Mouse (Mus musculus): Measurements from ENCODE around the gene Selplg. TPM values are rescaled to one million over a fixed set of nuclear protein-coding genes. Genes with fewer than 3 reads are reported as not detected.
"Not testable (repeated sequence)": the region's sequence is repeated elsewhere in the genome, so short reads cannot be mapped to it uniquely, and the experiment has no call there.

The Selplg gene
- polyA plus RNA-seq, 1 experiment from 2014 or later: 2.2 TPM

DNA sequence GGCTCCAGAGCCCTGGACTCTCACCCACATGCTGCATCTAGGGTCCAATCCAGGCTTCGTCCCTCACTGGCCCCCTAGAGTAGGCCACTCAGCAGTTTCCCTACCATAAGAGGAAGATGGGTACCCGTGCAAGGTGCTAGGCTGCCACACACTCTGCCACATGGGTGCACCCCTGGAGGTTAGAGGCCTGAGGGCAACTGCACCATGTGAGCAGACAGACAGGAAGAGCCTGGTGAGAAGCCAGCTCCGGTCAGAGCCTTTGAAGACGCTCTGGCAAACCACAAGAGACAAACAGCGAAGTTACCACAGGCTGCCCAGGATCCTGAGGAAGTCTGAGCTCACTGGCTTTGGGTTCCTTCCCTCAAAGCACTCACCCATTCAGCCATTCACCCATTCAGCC, 45.5 kb downstream of the Selplg start:
- Histone ChIP-seq H3K4me2 (no peak overlapping the region), H3K4me3 (no peak overlapping the region), H3K36me3 (no peaks in the 10 kb centered on the region), H3K27me3 (no peaks in the 10 kb centered on the region; the same call in 1 of the 2 replicates), H3K9ac (0 out of 2 replicates have a peak overlapping the region, but pooled peaks have one; percentile 2), H3K9me3 (no peaks in the 10 kb centered on the region), H3K4me1 (peaks cover 61% of the 10 kb centered on the region), H3K27ac (no peak overlapping the region)
- 78% methylated on average over 5 of the region's 5 CpGs for WGBS
- ATAC-seq (ENCODE audit: insufficient number of reproducible peaks, insufficient read depth, low FRiP score, low TSS enrichment, low read depth): no peak

- WGBS: 27% methylated on average over 3 of the region's 3 CpGs
- peak overlapping the region; percentile 52; the same call in 1 of the 2 replicates for H3K9ac ChIP-seq
- peak overlapping the region; percentile 41 for H3K4me2 ChIP-seq
- not testable (repeated sequence) for H3K9me3 ChIP-seq; H3K4me3 ChIP-seq; H3K27me3 ChIP-seq; ATAC-seq (ENCODE audit: insufficient number of reproducible peaks, insufficient read depth, low FRiP score, low TSS enrichment, low read depth); H3K36me3 ChIP-seq
- H3K27ac ChIP-seq: peak overlapping the region; percentile 92
- H3K4me1 ChIP-seq: peaks cover 57% of the 10 kb centered on the region
Observed at GRCm38 (mm10) chr5:113784104-113784503, 48.3 kb downstream of the Selplg start.

DNA sequence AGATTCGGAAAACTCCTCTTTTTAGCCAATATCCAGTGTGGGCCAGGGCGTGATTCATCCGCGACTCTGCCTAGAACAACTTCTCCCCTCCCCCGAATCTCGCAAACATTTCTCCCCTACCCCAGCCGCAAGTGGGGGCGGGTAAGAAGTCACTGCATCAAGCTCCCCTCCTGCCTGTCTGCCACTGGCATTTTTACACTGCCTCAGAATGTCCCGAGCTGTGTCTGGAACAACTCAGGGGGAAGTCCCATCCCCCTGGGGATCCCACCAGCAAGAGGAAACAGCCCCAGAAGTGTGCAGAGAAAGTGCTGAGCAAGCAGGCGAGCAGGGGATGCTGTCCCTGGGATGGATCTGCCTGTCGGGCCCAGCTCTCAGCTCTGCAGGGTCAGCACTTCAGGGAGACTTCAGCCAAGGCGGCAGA, 48.9 kb downstream of the Selplg start:
- Histone ChIP-seq H3K36me3 (no peaks in the 10 kb centered on the region), H3K27me3 (no peaks in the 10 kb centered on the region; the same call in 1 of the 2 replicates), H3K4me2 (peak overlapping the region; percentile 41), H3K9me3 (no peaks in the 10 kb centered on the region), H3K4me3 (no peak overlapping the region), H3K4me1 (peaks cover 55% of the 10 kb centered on the region), H3K9ac (peak overlapping the region; percentile 52), H3K27ac (peak overlapping the region; percentile 92)
- ATAC-seq (ENCODE audit: insufficient number of reproducible peaks, insufficient read depth, low FRiP score, low TSS enrichment, low read depth): no peak
- WGBS: 4% methylated on average over 12 of the region's 12 CpGs

GRCm38 (mm10) chr5:113782624-113783023, 49.8 kb downstream of the Selplg start:
- no peak for ATAC-seq (ENCODE audit: insufficient number of reproducible peaks, insufficient read depth, low FRiP score, low TSS enrichment, low read depth)
- peak overlapping the region; percentile 92 for H3K27ac ChIP-seq
- 84% methylated on average over 7 of the region's 7 CpGs for WGBS
- H3K9ac ChIP-seq: 0 out of 2 replicates have a peak overlapping the region, but pooled peaks have one; percentile 52
- H3K27me3 ChIP-seq: no peaks in the 10 kb centered on the region; the same call in 1 of the 2 replicates
- peaks cover 7% of the 10 kb centered on the region for H3K36me3 ChIP-seq
- no peak overlapping the region for H3K4me3 ChIP-seq
- H3K9me3 ChIP-seq: no peaks in the 10 kb centered on the region
- H3K4me2 ChIP-seq: no peak overlapping the region
- peaks cover 53% of the 10 kb centered on the region for H3K4me1 ChIP-seq

DNA sequence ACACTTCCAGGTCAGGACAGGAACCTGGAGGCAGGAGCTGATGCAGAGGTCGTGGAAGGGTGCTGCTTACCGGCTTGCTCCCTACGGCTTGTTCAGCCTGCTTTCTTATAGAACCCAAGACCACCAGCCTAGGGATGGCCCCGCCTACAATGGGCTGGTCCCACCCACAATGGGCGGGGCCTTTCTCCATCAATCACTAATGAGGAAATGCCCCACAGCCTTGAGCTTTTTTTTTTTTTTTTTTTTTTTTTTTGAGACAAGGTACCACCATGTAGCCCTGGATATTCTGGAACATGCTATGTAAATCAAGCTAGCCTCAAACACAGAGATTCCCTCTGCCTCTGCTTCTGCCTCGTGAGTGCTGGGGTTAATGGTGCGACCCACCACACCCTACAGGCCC, 50.6 kb downstream of the Selplg start:
- Histone ChIP-seq H3K9me3 (no peaks in the 10 kb centered on the region), H3K9ac (no peak overlapping the region), H3K27me3 (no peaks in the 10 kb centered on the region; the same call in 1 of the 2 replicates), H3K36me3 (peaks cover 14% of the 10 kb centered on the region), H3K4me3 (no peak overlapping the region), H3K27ac (no peak overlapping the region), H3K4me2 (no peak overlapping the region), H3K4me1 (peaks cover 48% of the 10 kb centered on the region)
- no peak for ATAC-seq (ENCODE audit: insufficient number of reproducible peaks, insufficient read depth, low FRiP score, low TSS enrichment, low read depth)
- 83% methylated on average over 7 of the region's 7 CpGs for WGBS

DNA sequence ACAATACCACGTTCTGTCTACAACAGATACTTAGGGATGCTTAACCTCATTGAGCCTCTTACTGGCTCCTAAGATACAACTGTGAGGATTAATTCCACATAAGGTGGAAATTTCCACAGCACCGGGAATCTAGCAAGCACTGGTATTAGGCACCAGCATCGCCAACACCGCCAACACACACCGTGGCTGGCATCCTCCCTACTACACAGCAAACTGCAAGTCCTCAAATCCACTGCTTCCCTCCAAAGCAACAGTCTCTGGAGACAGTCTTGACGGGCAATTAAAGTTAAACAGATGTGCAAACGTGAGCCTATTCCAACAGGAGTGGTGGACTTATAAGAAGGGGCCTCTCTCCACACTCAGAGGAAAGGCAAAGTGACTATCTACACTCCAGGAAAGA, 51.2 kb downstream of the Selplg start:
- H3K4me2 ChIP-seq: no peak overlapping the region
- peak overlapping the region; percentile 28; the same call in 1 of the 2 replicates for H3K27ac ChIP-seq
- no peaks in the 10 kb centered on the region; the same call in 1 of the 2 replicates for H3K27me3 ChIP-seq
- no peak for ATAC-seq (ENCODE audit: insufficient number of reproducible peaks, insufficient read depth, low FRiP score, low TSS enrichment, low read depth)
- H3K36me3 ChIP-seq: peaks cover 21% of the 10 kb centered on the region
- 60% methylated on average over 7 of the region's 7 CpGs for WGBS
- H3K9me3 ChIP-seq: no peaks in the 10 kb centered on the region
- H3K4me3 ChIP-seq: no peak overlapping the region
- H3K4me1 ChIP-seq: peaks cover 45% of the 10 kb centered on the region
- H3K9ac ChIP-seq: no peak overlapping the region

- Histone ChIP-seq H3K27ac (peak overlapping the region; percentile 28; the same call in 1 of the 2 replicates), H3K27me3 (no peaks in the 10 kb centered on the region; the same call in 1 of the 2 replicates), H3K4me2 (no peak overlapping the region), H3K9me3 (no peaks in the 10 kb centered on the region), H3K4me1 (peaks cover 45% of the 10 kb centered on the region), H3K9ac (no peak overlapping the region), H3K4me3 (no peak overlapping the region), H3K36me3 (peaks cover 26% of the 10 kb centered on the region)
- WGBS: 94% methylated on average over 5 of the region's 5 CpGs
- no peak for ATAC-seq (ENCODE audit: insufficient number of reproducible peaks, insufficient read depth, low FRiP score, low TSS enrichment, low read depth)
Observed at GRCm38 (mm10) chr5:113780763-113781162, 51.7 kb downstream of the Selplg start.

DNA sequence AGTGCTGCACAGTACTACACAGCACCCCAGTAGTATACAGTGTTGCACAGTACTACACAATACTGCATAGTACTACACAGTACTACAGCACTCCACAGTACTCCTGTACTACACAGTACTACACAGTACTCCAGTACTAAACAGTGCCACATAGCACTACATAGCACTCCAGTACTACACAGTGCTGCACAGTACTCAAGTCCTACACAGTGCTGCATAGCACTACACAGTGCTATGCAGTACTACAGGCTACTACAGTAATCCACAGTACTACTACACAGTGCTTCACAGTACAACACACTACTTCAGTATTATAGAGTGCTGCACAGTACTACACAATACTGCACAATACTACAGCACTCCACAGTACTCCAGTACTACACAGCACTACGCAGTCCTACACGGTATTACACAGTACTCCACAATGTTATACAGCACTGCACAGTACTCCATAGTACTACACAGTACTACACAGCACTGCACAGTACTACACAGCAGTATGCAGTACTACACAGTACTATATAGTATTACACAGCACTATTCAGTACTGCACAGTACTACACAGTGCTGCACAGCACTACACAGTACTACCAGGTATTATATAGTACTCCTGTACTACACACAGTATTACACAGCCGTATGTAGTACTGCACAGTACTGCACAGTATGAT, 52.2 kb downstream of the Selplg start:
- H3K9me3 ChIP-seq: no peaks in the 10 kb centered on the region
- H3K4me2 ChIP-seq: no peak overlapping the region
- no peak overlapping the region for H3K4me3 ChIP-seq
- WGBS: 95% methylated on average over 3 of the region's 3 CpGs
- no peak overlapping the region for H3K27ac ChIP-seq
- peaks cover 45% of the 10 kb centered on the region for H3K4me1 ChIP-seq
- H3K27me3 ChIP-seq: no peaks in the 10 kb centered on the region; the same call in 1 of the 2 replicates
- no peak overlapping the region for H3K9ac ChIP-seq
- peak; percentile 49; the same call in 1 of the 2 replicates for ATAC-seq (ENCODE audit: insufficient number of reproducible peaks, insufficient read depth, low FRiP score, low TSS enrichment, low read depth)
- peaks cover 31% of the 10 kb centered on the region for H3K36me3 ChIP-seq

DNA sequence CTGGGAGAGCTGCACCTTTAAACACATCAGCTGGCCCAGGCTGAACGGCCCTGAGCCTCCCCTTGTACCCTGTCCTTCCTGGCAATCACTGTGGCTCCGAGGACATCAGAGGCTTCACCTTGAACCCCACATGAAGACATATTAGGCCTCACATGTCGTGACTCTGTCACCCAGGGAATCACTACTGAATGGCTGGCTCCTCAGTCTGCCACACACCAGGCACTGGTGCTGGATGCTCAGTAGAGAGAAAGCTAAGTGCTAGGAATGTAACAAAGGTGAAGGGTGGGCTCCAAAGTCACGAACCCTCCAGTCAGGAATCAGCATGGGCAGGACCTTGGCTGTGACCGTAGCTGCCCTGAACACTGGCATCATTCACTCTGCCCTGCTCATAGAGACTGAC, 52.9 kb downstream of the Selplg start:
- Histone ChIP-seq H3K4me1 (peaks cover 45% of the 10 kb centered on the region), H3K4me2 (no peak overlapping the region), H3K9me3 (no peaks in the 10 kb centered on the region), H3K4me3 (no peak overlapping the region), H3K36me3 (peaks cover 38% of the 10 kb centered on the region), H3K27me3 (no peaks in the 10 kb centered on the region; the same call in 1 of the 2 replicates), H3K9ac (no peak overlapping the region), H3K27ac (0 out of 2 replicates have a peak overlapping the region, but pooled peaks have one; percentile 68)
- no peak for ATAC-seq (ENCODE audit: insufficient number of reproducible peaks, insufficient read depth, low FRiP score, low TSS enrichment, low read depth)
- WGBS: 68% methylated on average over 5 of the region's 5 CpGs

- 87% methylated on average over 8 of the region's 8 CpGs for WGBS
- ATAC-seq (ENCODE audit: insufficient number of reproducible peaks, insufficient read depth, low FRiP score, low TSS enrichment, low read depth): not testable (repeated sequence)
Observed at GRCm38 (mm10) chr5:113777728-113778127, 54.7 kb downstream of the Selplg start.

GRCm38 (mm10) chr5:113776896-113777226, 55.6 kb downstream of the Selplg start:
- WGBS: 88% methylated on average over 8 of the region's 8 CpGs
- H3K4me1 ChIP-seq: peaks cover 38% of the 10 kb centered on the region
- H3K4me3 ChIP-seq: no peak overlapping the region
- H3K9ac ChIP-seq: no peak overlapping the region
- no peak overlapping the region for H3K4me2 ChIP-seq
- H3K9me3 ChIP-seq: no peaks in the 10 kb centered on the region
- no peak for ATAC-seq (ENCODE audit: insufficient number of reproducible peaks, insufficient read depth, low FRiP score, low TSS enrichment, low read depth)
- peaks cover 42% of the 10 kb centered on the region for H3K36me3 ChIP-seq
- H3K27ac ChIP-seq: no peak overlapping the region
- no peaks in the 10 kb centered on the region for H3K27me3 ChIP-seq

More at GRCm38 (mm10) chr5:113777728-113778127, 54.7 kb downstream of the Selplg start:
- H3K9ac ChIP-seq, H3K27me3 ChIP-seq, H3K27ac ChIP-seq, H3K9me3 ChIP-seq, H3K4me3 ChIP-seq, H3K4me2 ChIP-seq: not testable (repeated sequence)
- Histone ChIP-seq H3K36me3 (peaks cover 42% of the 10 kb centered on the region), H3K4me1 (peaks cover 39% of the 10 kb centered on the region)
